Mouse (Mus musculus): ENCODE measurements around the gene Vmn1r78. TPM values are rescaled to one million over a fixed set of nuclear protein-coding genes. Genes with fewer than 3 reads are reported as not detected.

Gene Vmn1r78
- polyA plus RNA-seq (2014; fragmentation: Illumina TruSeq; extraction: RNeasy Lipid Tissue Mini Kit (QIAGEN cat#74804); ENCODE audit: low read depth, low replicate concordance), result not detected

GRCm38 (mm10) chr7:12149957-12150356, at the start of gene Vmn1r78:
Vmn1r78 (plus strand) TSS chr7:12150257.

GRCm38 (mm10) chr7:12170979-12171378, 20.9 kb downstream of the Vmn1r78 start, which contains the start of gene Vmn1r79:
Vmn1r79 (plus strand) TSS chr7:12171279.

GRCm38 (mm10) chr7:12188986-12189385, 38.9 kb downstream of the Vmn1r78 start, which contains the start of gene Vmn1r80:
Vmn1r80 (plus strand) TSS chr7:12189286.

Other genes starting within 250 kb of the Vmn1r78 start
- gene Vmn1r76, start 212.0 kb upstream of the Vmn1r78 start, polyA plus RNA-seq (2014; fragmentation: Illumina TruSeq; extraction: RNeasy Lipid Tissue Mini Kit (QIAGEN cat#74804); ENCODE audit: low read depth, low replicate concordance), result not detected
- not detected for gene Vmn1r77, start 113.5 kb upstream of the Vmn1r78 start, polyA plus RNA-seq (2014; fragmentation: Illumina TruSeq; extraction: RNeasy Lipid Tissue Mini Kit (QIAGEN cat#74804); ENCODE audit: low read depth, low replicate concordance)
- not detected for gene Vmn1r79, start 21.0 kb downstream of the Vmn1r78 start, polyA plus RNA-seq (2014; fragmentation: Illumina TruSeq; extraction: RNeasy Lipid Tissue Mini Kit (QIAGEN cat#74804); ENCODE audit: low read depth, low replicate concordance)
- not detected for gene Vmn1r80, start 39.0 kb downstream of the Vmn1r78 start, polyA plus RNA-seq (2014; fragmentation: Illumina TruSeq; extraction: RNeasy Lipid Tissue Mini Kit (QIAGEN cat#74804); ENCODE audit: low read depth, low replicate concordance)
- gene Vmn1r81, start 118.0 kb downstream of the Vmn1r78 start, polyA plus RNA-seq (2014; fragmentation: Illumina TruSeq; extraction: RNeasy Lipid Tissue Mini Kit (QIAGEN cat#74804); ENCODE audit: low read depth, low replicate concordance), result not detected
- not detected for gene Vmn1r82, start 150.2 kb downstream of the Vmn1r78 start, polyA plus RNA-seq (2014; fragmentation: Illumina TruSeq; extraction: RNeasy Lipid Tissue Mini Kit (QIAGEN cat#74804); ENCODE audit: low read depth, low replicate concordance)
- not detected for gene Vmn1r83, start 179.2 kb downstream of the Vmn1r78 start, polyA plus RNA-seq (2014; fragmentation: Illumina TruSeq; extraction: RNeasy Lipid Tissue Mini Kit (QIAGEN cat#74804); ENCODE audit: low read depth, low replicate concordance)
- not detected for gene Vmn1r84, start 219.0 kb downstream of the Vmn1r78 start, polyA plus RNA-seq (2014; fragmentation: Illumina TruSeq; extraction: RNeasy Lipid Tissue Mini Kit (QIAGEN cat#74804); ENCODE audit: low read depth, low replicate concordance)